Mouse (Mus musculus) C2C12 (cell line): ENCODE measurements around the gene Micu2. TPM values are rescaled to one million over a fixed set of nuclear protein-coding genes. Genes with fewer than 3 reads are reported as not detected.

ENCODE experiments used
- H3K27me3 ChIP-seq: one replicate; pipeline ENCODE4 v1.6.1; 2011; ENCODE audit not compliant: control insufficient read depth, insufficient read depth, insufficient read length
- H3K36me3 ChIP-seq: one replicate; pipeline ENCODE4 v1.6.1; 2011; ENCODE audit not compliant: control insufficient read depth, insufficient read depth
- H3K4me3 ChIP-seq: one replicate; pipeline ENCODE4 v1.5.1; 2011; ENCODE audit warnings: mild to moderate bottlenecking, control low read depth; ENCODE audit not compliant: poor library complexity, insufficient read depth, severe bottlenecking
- H3K79me2 ChIP-seq: one replicate; pipeline ENCODE4 v1.6.1; 2011; ENCODE audit not compliant: control insufficient read depth, insufficient read depth
- H3K79me3 ChIP-seq: one replicate; pipeline ENCODE4 v1.6.1; 2011; ENCODE audit warnings: low read depth, control low read depth
- H3ac ChIP-seq: one replicate; pipeline ENCODE3; 2011; ENCODE audit warnings: low read depth; ENCODE audit not compliant: control insufficient read depth, insufficient read length
- CEBPB ChIP-seq: IDR thresholded peaks from one replicate; pipeline ENCODE4 v1.6.1; 2011; ENCODE audit warnings: low read depth, mild to moderate bottlenecking, control low read depth, moderate library complexity
- CTCF ChIP-seq: IDR thresholded peaks from one replicate; pipeline ENCODE4 v1.5.1; 2011; ENCODE audit not compliant: control insufficient read depth, insufficient read depth, insufficient read length
- FOSL1 ChIP-seq: IDR thresholded peaks from one replicate; pipeline ENCODE4 v1.8.0; 2011; ENCODE audit warnings: mild to moderate bottlenecking, low read length; ENCODE audit not compliant: poor library complexity, insufficient read depth, severe bottlenecking
- MAX ChIP-seq: IDR thresholded peaks from one replicate; pipeline ENCODE4 v1.6.1; 2011; ENCODE audit warnings: mild to moderate bottlenecking, control low read depth
- MYOD1 ChIP-seq: IDR thresholded peaks from one replicate; pipeline ENCODE4 v1.6.1; 2011; ENCODE audit warnings: low read depth; ENCODE audit not compliant: control insufficient read depth, insufficient read length
- MYOG ChIP-seq: IDR thresholded peaks from one replicate; pipeline ENCODE4 v1.6.1; 2011; ENCODE audit not compliant: control insufficient read depth, insufficient read length; ENCODE audit errors: extremely low read depth
- USF1 ChIP-seq: IDR thresholded peaks from one replicate; pipeline ENCODE4 v1.6.1; 2011; ENCODE audit warnings: low read depth, mild to moderate bottlenecking, control low read depth, moderate library complexity
- polyA plus RNA-seq: library from polyadenylated mRNA; unstranded; fragments of >200 nt; fragmentation: generic; extraction: Trizol; gene quantifications from one replicate; pipeline ENCODE4 v1.2.1, GENCODE M21; 2012; ENCODE audit warnings: missing spikeins

The Micu2 gene
- polyA plus RNA-seq, 1 experiment, result 33.2 TPM

- H3K79me3 ChIP-seq, result peaks cover 5% of the 10 kb centered on the region
- H3K79me2 ChIP-seq, result peaks cover 5% of the 10 kb centered on the region
- H3K27me3 ChIP-seq, result no peaks in the 10 kb centered on the region
- no peak overlapping the region for H3ac ChIP-seq
- H3K4me3 ChIP-seq, result no peak overlapping the region
- no peaks in the 10 kb centered on the region for H3K36me3 ChIP-seq
- no peak for TF ChIP-seq CTCF
- no peak for TF ChIP-seq CEBPB
- TF ChIP-seq MAX, result no peak
- TF ChIP-seq MYOG, result no peak
- TF ChIP-seq USF1, result no peak
- TF ChIP-seq MYOD1, result no peak
- TF ChIP-seq FOSL1, result no peak
Observed at GRCm38 (mm10) chr14:57985780-57986179, 13.3 kb downstream of the Micu2 start.

- Histone ChIP-seq H3K4me3 (no peak overlapping the region), H3ac (no peak overlapping the region), H3K27me3 (no peaks in the 10 kb centered on the region), H3K36me3 (no peaks in the 10 kb centered on the region), H3K79me2 (peaks cover 19% of the 10 kb centered on the region), H3K79me3 (peaks cover 4% of the 10 kb centered on the region)
- no peak for TF ChIP-seq USF1
- no peak for TF ChIP-seq MYOG
- TF ChIP-seq FOSL1, result no peak
- no peak for TF ChIP-seq MAX
- TF ChIP-seq MYOD1, result no peak
Observed at GRCm38 (mm10) chr14:57982450-57982849, 16.6 kb downstream of the Micu2 start.

- no peak overlapping the region for H3K4me3 ChIP-seq
- no peaks in the 10 kb centered on the region for H3K36me3 ChIP-seq
- H3ac ChIP-seq, result no peak overlapping the region
Observed at GRCm38 (mm10) chr14:57981720-57982418, 17.2 kb downstream of the Micu2 start.

GRCm38 (mm10) chr14:57980776-57981175, 18.3 kb downstream of the Micu2 start:
- Histone ChIP-seq H3K79me2 (peaks cover 27% of the 10 kb centered on the region), H3K27me3 (no peaks in the 10 kb centered on the region), H3K79me3 (peaks cover 4% of the 10 kb centered on the region), H3ac (no peak overlapping the region), H3K36me3 (no peaks in the 10 kb centered on the region), H3K4me3 (no peak overlapping the region)
- TF ChIP-seq FOSL1 (no peak), USF1 (no peak), CTCF (no peak), MYOG (no peak), MYOD1 (no peak), CEBPB (no peak), MAX (no peak)

More at GRCm38 (mm10) chr14:57981720-57982418, 17.2 kb downstream of the Micu2 start:
- Histone ChIP-seq H3K79me2 (peaks cover 25% of the 10 kb centered on the region), H3K27me3 (no peaks in the 10 kb centered on the region), H3K79me3 (peaks cover 4% of the 10 kb centered on the region)
- TF ChIP-seq MYOD1 (no peak), CTCF (no peak), USF1 (no peak), MAX (no peak), MYOG (no peak), CEBPB (no peak), FOSL1 (no peak)

GRCm38 (mm10) chr14:57980179-57980578, 18.9 kb downstream of the Micu2 start:
- Histone ChIP-seq H3K4me3 (no peak overlapping the region), H3K27me3 (no peaks in the 10 kb centered on the region), H3K79me2 (peaks cover 27% of the 10 kb centered on the region), H3ac (no peak overlapping the region), H3K79me3 (peaks cover 4% of the 10 kb centered on the region), H3K36me3 (no peaks in the 10 kb centered on the region)
- TF ChIP-seq FOSL1 (peak; percentile 47), MYOG (no peak), MYOD1 (peak; percentile 96), MAX (peak; percentile 70)

- no peaks in the 10 kb centered on the region for H3K36me3 ChIP-seq
- no peak overlapping the region for H3K4me3 ChIP-seq
- TF ChIP-seq CTCF, result no peak
- no peak for TF ChIP-seq MAX
- no peak for TF ChIP-seq CEBPB
- no peak for TF ChIP-seq FOSL1
- no peak for TF ChIP-seq USF1
- TF ChIP-seq MYOG, result no peak
- TF ChIP-seq MYOD1, result no peak
- H3ac ChIP-seq, result no peak overlapping the region
- peaks cover 27% of the 10 kb centered on the region for H3K79me2 ChIP-seq
- peaks cover 4% of the 10 kb centered on the region for H3K79me3 ChIP-seq
- H3K27me3 ChIP-seq, result no peaks in the 10 kb centered on the region
Observed at GRCm38 (mm10) chr14:57978144-57978543, 20.9 kb downstream of the Micu2 start.
